Mouse (Mus musculus) neural tube, embryonic 15.5 days (tissue): ENCODE measurements around the gene Zbtb2. TPM values are rescaled to one million over a fixed set of nuclear protein-coding genes. Genes with fewer than 3 reads are reported as not detected.

Experiments
- ATAC-seq: fragments of 200-750 bp; cut with Nextera tagmentation; 2 replicates; pipeline ENCODE4 v1.8.0; 2017; ENCODE audit warnings: mild to moderate bottlenecking, moderate TSS enrichment, moderate library complexity; ENCODE audit not compliant: low FRiP score
- H3K27ac ChIP-seq: fragments of 300-500 bp; sonication (generic); replicated peaks from 2 replicates; pipeline ENCODE4 v1.5.1; 2015; ENCODE audit warnings: mild to moderate bottlenecking, inconsistent platforms
- H3K27me3 ChIP-seq: fragments of 300-500 bp; sonication (generic); replicated peaks from 2 replicates; pipeline ENCODE4 v1.6.1; 2015; ENCODE audit warnings: inconsistent platforms
- H3K36me3 ChIP-seq: fragments of 300-500 bp; sonication (generic); 2 replicates; pipeline ENCODE4 v1.6.1; 2015; ENCODE audit warnings: inconsistent platforms
- H3K4me1 ChIP-seq: fragments of 300-500 bp; sonication (generic); 2 replicates; pipeline ENCODE4 v1.6.1; 2015; ENCODE audit warnings: inconsistent platforms
- H3K4me2 ChIP-seq: fragments of 300-500 bp; sonication (generic); 2 replicates; pipeline ENCODE4 v1.6.1; 2015; ENCODE audit warnings: inconsistent platforms, mild to moderate bottlenecking, moderate library complexity
- H3K4me3 ChIP-seq: fragments of 300-500 bp; sonication (generic); replicated peaks from 2 replicates; pipeline ENCODE4 v1.5.1; 2015; ENCODE audit warnings: mild to moderate bottlenecking, inconsistent platforms
- H3K9ac ChIP-seq: fragments of 300-500 bp; sonication (generic); replicated peaks from 2 replicates; pipeline ENCODE4 v1.6.1; 2015; ENCODE audit warnings: mild to moderate bottlenecking, inconsistent platforms
- H3K9me3 ChIP-seq: fragments of 300-500 bp; sonication (generic); replicated peaks from 2 replicates; pipeline ENCODE4 v1.6.1; 2016; ENCODE audit warnings: inconsistent platforms
- WGBS: fragments of 180-500 bp; shearing (Covaris S2); methylation state at CpG from one replicate; pipeline ENCODE4 v1.1.7; 2015; ENCODE audit warnings: mixed read lengths; 5-methylcytosine and 5-hydroxymethylcytosine counted together
- polyA plus RNA-seq: library from polyadenylated mRNA; unstranded; fragments of >200 nt; fragmentation: Nextera tagmentation; extraction: Ambion mirVana; gene quantifications from 2 replicates; pipeline ENCODE4 v1.2.1, GENCODE M21; 2015

Zbtb2 gene
- polyA plus RNA-seq, 1 experiment from 2014 or later = 13.1 TPM

- no peak overlapping the region for H3K27ac ChIP-seq
- WGBS = 91% methylated on average over 5 of the region's 5 CpGs
- no peak overlapping the region for H3K4me3 ChIP-seq
- ATAC-seq = no peak
- H3K36me3 ChIP-seq = no peaks in the 10 kb centered on the region
- H3K9ac ChIP-seq = no peak overlapping the region
- H3K4me2 ChIP-seq = no peak overlapping the region
- no peaks in the 10 kb centered on the region for H3K9me3 ChIP-seq
- 0 out of 2 replicates have a peak, but pooled peaks cover 2% of the 10 kb centered on the region for H3K4me1 ChIP-seq
- no peaks in the 10 kb centered on the region for H3K27me3 ChIP-seq
These were observed 7.2 kb downstream of the Zbtb2 start for GRCm38 (mm10) chr10:4380748-4381147.

- no peaks in the 10 kb centered on the region for H3K27me3 ChIP-seq
- no peak overlapping the region for H3K27ac ChIP-seq
These were observed 11.0 kb downstream of the Zbtb2 start for GRCm38 (mm10) chr10:4376931-4377330.

GRCm38 (mm10) chr10:4376461-4376860 is 11.4 kb downstream of the Zbtb2 start:
- Histone ChIP-seq H3K4me2 (no peak overlapping the region), H3K9me3 (no peaks in the 10 kb centered on the region), H3K27ac (no peak overlapping the region), H3K9ac (no peak overlapping the region), H3K4me1 (0 out of 2 replicates have a peak, but pooled peaks cover 4% of the 10 kb centered on the region), H3K36me3 (no peaks in the 10 kb centered on the region; the same call in 1 of the 2 replicates), H3K4me3 (no peak overlapping the region), H3K27me3 (no peaks in the 10 kb centered on the region)
- ATAC-seq = no peak
- WGBS = 74% methylated on average over 7 of the region's 7 CpGs

More at GRCm38 (mm10) chr10:4376931-4377330, 11.0 kb downstream of the Zbtb2 start:
- H3K9me3 ChIP-seq = no peaks in the 10 kb centered on the region
- no peak overlapping the region for H3K4me2 ChIP-seq
- no peak overlapping the region for H3K4me3 ChIP-seq
- H3K4me1 ChIP-seq = 0 out of 2 replicates have a peak, but pooled peaks cover 4% of the 10 kb centered on the region
- no peaks in the 10 kb centered on the region; the same call in 1 of the 2 replicates for H3K36me3 ChIP-seq
- no peak overlapping the region for H3K9ac ChIP-seq
- WGBS = 82% methylated on average over 7 of the region's 7 CpGs
- ATAC-seq = no peak

GRCm38 (mm10) chr10:4375267-4375666 is 12.6 kb downstream of the Zbtb2 start:
- 28% methylated on average over 7 of the region's 7 CpGs for WGBS

DNA sequence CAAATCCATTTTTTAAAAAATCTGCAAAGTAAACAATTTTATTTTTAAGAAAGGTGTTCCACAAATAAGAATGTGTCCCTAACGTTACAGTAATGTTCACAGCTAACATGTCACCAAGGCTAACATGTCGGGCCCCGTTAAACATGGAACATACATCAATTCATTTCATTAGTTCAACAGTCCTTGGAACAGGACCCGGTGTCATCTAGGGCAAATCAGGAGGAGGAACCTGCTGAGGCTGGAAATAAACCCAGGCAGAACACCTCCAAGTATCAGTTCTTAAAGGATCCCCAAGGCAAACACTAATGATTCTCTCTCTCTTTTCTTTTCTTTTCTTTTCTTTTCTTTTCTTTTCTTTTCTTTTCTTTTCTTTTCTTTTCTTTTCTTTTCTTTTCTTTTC is 13.2 kb downstream of the Zbtb2 start:
- Histone ChIP-seq H3K27me3 (no peaks in the 10 kb centered on the region), H3K27ac (no peak overlapping the region), H3K4me1 (0 out of 2 replicates have a peak, but pooled peaks cover 4% of the 10 kb centered on the region), H3K4me2 (no peak overlapping the region), H3K36me3 (no peaks in the 10 kb centered on the region; the same call in 1 of the 2 replicates), H3K9me3 (no peaks in the 10 kb centered on the region), H3K4me3 (no peak overlapping the region), H3K9ac (no peak overlapping the region)
- 86% methylated on average over 4 of the region's 4 CpGs for WGBS
- ATAC-seq = no peak

More at GRCm38 (mm10) chr10:4375267-4375666, 12.6 kb downstream of the Zbtb2 start:
- Histone ChIP-seq H3K9ac (no peak overlapping the region), H3K27me3 (no peaks in the 10 kb centered on the region), H3K4me3 (no peak overlapping the region), H3K27ac (no peak overlapping the region), H3K4me1 (0 out of 2 replicates have a peak, but pooled peaks cover 4% of the 10 kb centered on the region), H3K36me3 (no peaks in the 10 kb centered on the region; the same call in 1 of the 2 replicates), H3K4me2 (no peak overlapping the region), H3K9me3 (no peaks in the 10 kb centered on the region)
- no peak for ATAC-seq

DNA sequence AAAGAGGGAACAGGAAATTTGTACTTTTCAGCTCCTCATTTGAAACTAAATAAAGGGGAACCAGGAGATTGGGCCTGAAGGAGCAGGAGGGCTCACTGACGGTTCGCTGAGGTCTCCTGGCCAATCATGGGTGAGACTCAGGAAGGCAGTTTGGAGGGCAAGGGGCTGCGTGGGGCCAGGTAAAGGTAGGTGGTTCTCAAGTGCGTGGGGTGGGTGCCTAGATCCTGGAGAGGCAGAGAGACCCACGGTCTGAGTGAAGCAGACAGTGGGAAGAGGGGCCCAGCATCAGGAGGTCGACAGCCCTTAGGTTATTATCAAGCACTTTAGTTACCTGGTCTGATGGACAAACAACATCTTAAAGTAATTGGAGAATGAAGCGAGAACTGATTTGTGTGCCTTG is 13.7 kb downstream of the Zbtb2 start:
- Histone ChIP-seq H3K36me3 (peaks cover 2% of the 10 kb centered on the region), H3K4me1 (0 out of 2 replicates have a peak, but pooled peaks cover 4% of the 10 kb centered on the region), H3K27me3 (no peaks in the 10 kb centered on the region), H3K27ac (no peak overlapping the region), H3K9ac (no peak overlapping the region), H3K4me2 (no peak overlapping the region), H3K4me3 (no peak overlapping the region), H3K9me3 (no peaks in the 10 kb centered on the region)
- ATAC-seq = no peak
- 90% methylated on average over 7 of the region's 7 CpGs for WGBS

GRCm38 (mm10) chr10:4373558-4373957 is 14.3 kb downstream of the Zbtb2 start:
- no peak overlapping the region for H3K4me3 ChIP-seq
- no peak for ATAC-seq
- no peak overlapping the region for H3K4me2 ChIP-seq
- H3K27me3 ChIP-seq = no peaks in the 10 kb centered on the region
- no peaks in the 10 kb centered on the region for H3K9me3 ChIP-seq
- H3K9ac ChIP-seq = no peak overlapping the region
- H3K27ac ChIP-seq = no peak overlapping the region
- 0 out of 2 replicates have a peak, but pooled peaks cover 4% of the 10 kb centered on the region for H3K4me1 ChIP-seq
- 84% methylated on average over 4 of the region's 4 CpGs for WGBS
- H3K36me3 ChIP-seq = peaks cover 9% of the 10 kb centered on the region

- Histone ChIP-seq H3K9me3 (no peaks in the 10 kb centered on the region), H3K4me2 (no peak overlapping the region), H3K4me1 (0 out of 2 replicates have a peak, but pooled peaks cover 4% of the 10 kb centered on the region), H3K36me3 (peaks cover 18% of the 10 kb centered on the region), H3K27me3 (no peaks in the 10 kb centered on the region), H3K4me3 (no peak overlapping the region), H3K9ac (no peak overlapping the region), H3K27ac (no peak overlapping the region)
- ATAC-seq = peak; percentile 60; the same call in 1 of the 2 replicates
- WGBS = 45% methylated on average over 5 of the region's 5 CpGs
These were observed 15.9 kb downstream of the Zbtb2 start for GRCm38 (mm10) chr10:4372011-4372410.

DNA sequence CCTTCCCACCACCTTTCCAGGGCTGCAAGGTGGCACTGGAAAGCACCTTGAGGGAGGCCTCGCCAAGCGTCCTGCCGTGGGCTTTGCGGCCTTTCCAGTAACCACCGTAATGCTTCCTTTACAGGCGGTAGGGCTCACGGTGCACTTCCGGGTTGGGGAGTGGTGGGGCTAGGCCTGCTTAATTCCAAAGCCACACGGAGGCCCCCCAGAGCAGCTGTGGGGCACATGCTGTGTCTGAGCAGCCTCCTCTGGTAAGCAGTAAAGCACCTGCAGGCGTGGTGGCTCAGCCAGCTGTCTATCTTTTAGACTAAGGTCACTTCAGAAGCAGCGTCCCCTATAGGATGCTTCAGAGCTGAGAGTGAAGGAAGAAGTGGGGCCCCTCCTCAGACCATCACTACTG is 17.8 kb downstream of the Zbtb2 start:
- no peak overlapping the region for H3K4me2 ChIP-seq
- 92% methylated on average over 11 of the region's 11 CpGs for WGBS
- H3K9ac ChIP-seq = no peak overlapping the region
- H3K36me3 ChIP-seq = peaks cover 20% of the 10 kb centered on the region
- no peaks in the 10 kb centered on the region for H3K9me3 ChIP-seq
- ATAC-seq = no peak
- no peaks in the 10 kb centered on the region for H3K4me1 ChIP-seq
- H3K27ac ChIP-seq = no peak overlapping the region
- no peak overlapping the region for H3K4me3 ChIP-seq
- H3K27me3 ChIP-seq = no peaks in the 10 kb centered on the region

GRCm38 (mm10) chr10:4364618-4365017 is 23.3 kb downstream of the Zbtb2 start:
- Histone ChIP-seq H3K9me3 (no peaks in the 10 kb centered on the region), H3K36me3 (peaks cover 20% of the 10 kb centered on the region), H3K4me2 (no peak overlapping the region), H3K27ac (no peak overlapping the region), H3K4me1 (no peaks in the 10 kb centered on the region), H3K4me3 (no peak overlapping the region), H3K27me3 (no peaks in the 10 kb centered on the region), H3K9ac (no peak overlapping the region)
- no peak for ATAC-seq
- WGBS = 91% methylated on average over 3 of the region's 3 CpGs

DNA sequence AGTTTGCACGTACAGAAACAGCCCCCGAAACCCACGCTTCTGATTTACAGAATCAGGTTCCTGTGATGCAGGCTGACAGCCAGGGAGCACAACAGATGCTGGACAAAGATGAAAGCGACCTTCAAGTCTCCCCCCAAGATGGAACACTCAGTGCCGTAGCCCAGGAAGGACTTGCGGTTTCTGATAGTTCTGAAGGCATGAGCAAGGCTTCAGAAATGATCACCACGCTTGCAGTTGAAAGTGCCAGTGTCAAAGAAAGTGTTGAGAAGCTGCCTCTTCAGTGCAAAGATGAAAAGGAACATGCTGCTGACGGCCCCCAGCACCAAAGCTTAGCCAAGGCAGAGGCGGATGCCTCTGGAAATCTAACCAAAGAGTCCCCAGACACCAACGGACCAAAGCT is 30.5 kb downstream of the Zbtb2 start:
- no peak for ATAC-seq
- Histone ChIP-seq H3K9ac (no peak overlapping the region), H3K9me3 (no peaks in the 10 kb centered on the region), H3K36me3 (peaks cover 33% of the 10 kb centered on the region), H3K4me3 (no peak overlapping the region), H3K27ac (no peak overlapping the region), H3K27me3 (no peaks in the 10 kb centered on the region), H3K4me2 (no peak overlapping the region), H3K4me1 (no peaks in the 10 kb centered on the region)
- 95% methylated on average over 10 of the region's 10 CpGs for WGBS

DNA sequence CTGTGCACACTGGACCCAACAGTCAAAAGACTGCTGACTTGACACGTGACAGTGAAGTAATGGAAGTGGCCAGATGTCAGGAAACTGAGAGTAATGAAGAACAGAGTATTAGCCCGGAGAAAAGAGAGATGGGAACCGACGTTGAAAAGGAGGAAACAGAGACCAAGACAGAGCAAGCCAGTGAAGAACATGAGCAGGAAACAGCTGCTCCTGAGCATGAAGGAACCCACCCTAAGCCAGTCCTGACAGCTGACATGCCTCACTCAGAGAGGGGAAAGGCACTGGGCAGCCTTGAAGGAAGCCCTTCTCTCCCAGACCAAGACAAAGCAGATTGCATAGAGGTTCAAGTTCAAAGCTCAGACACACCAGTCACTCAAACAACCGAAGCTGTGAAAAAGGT is 31.3 kb downstream of the Zbtb2 start:
- Histone ChIP-seq H3K4me1 (no peaks in the 10 kb centered on the region), H3K9ac (no peak overlapping the region), H3K9me3 (no peaks in the 10 kb centered on the region), H3K4me2 (no peak overlapping the region), H3K36me3 (peaks cover 33% of the 10 kb centered on the region), H3K4me3 (no peak overlapping the region), H3K27ac (no peak overlapping the region), H3K27me3 (no peaks in the 10 kb centered on the region)
- ATAC-seq = no peak
- 86% methylated on average over 5 of the region's 5 CpGs for WGBS
